Mouse (Mus musculus): ENCODE results near the gene Map1s.

DNA sequence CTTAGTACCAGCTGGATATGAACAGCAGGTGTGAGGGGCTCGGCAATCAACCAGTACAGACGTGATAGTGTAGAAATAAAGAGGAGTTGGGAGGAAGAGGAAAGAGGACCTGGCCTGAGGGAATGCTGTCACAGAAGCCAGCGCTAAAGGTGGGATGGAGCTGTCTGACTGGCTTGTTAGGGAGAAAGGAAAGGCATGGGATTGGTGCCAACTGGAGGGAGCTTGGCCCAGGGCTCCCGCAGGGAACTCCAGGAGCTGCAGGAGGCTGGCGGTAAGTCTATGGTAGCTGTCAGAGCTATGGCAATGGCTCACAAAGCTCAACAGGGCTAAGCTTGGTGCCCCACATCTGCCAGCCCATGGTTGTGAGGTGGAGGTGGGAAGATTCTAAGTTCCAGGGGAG lies 3.5 kb upstream of the Map1s start:
- TF ChIP-seq CTCF (IDR thresholded peaks at IDR 0.05; ENCODE audit: low read depth) (no peak), EP300 (IDR thresholded peaks at IDR 0.05; ENCODE audit: low read depth) (no peak)

Measured in liver, embryonic 14.5 days (tissue).